Mouse (Mus musculus): ENCODE data around the gene Twf1.

- TF ChIP-seq EP300 (IDR thresholded peaks at IDR 0.05; ENCODE audit: low read depth), result no peak
- TF ChIP-seq CTCF (IDR thresholded peaks at IDR 0.05; ENCODE audit: low read depth), result no peak
Measured at GRCm38 (mm10) chr15:94532306-94532705, 57.4 kb downstream of the Twf1 start.

Measured in liver, embryonic 14.5 days (tissue).